Mouse (Mus musculus) layer of hippocampus, adult 8-10 months (tissue): ENCODE measurements around the gene Mpc2. TPM values are rescaled to one million over a fixed set of nuclear protein-coding genes. Genes with fewer than 3 reads are reported as not detected.

Experiments used
- DNase-seq, 2 experiments: peaks; one replicate each; pipeline ENCODE4 v3.0.0; 2022; ENCODE audit warnings: low spot score in 2 of 2
- total RNA-seq, 4 experiments: library from RNA; stranded (reverse); gene quantifications; 2 replicates each; pipeline ENCODE4 v1.2.4; 2022

The Mpc2 gene
- total RNA-seq, 4 experiments from 2014 or later, result 105 to 139 (median 124) TPM

GRCm38 (mm10) chr1:165503307-165504024 lies 43.0 kb downstream of the Mpc2 start:
- no peak for DNase-seq

DNA sequence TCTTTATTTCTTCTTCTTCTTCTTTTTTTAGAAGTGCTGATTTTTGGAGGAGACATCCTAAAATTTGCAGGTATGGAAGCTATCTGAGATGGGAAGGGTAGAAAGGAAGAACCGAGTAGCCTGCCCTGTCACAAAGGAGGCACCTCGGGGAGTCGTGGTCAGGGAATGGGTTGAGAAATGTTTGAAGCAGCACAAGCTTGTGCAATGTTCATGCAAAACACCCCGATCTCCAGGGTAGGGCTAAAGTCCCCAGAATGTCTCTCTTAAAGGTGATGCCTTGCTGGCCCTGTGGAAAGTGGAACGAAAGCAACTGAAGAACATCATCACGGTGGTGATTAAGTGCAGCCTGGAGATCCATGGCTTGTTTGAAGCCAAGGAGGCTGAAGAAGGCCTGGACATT lies 45.9 kb downstream of the Mpc2 start:
- no peak for DNase-seq

DNA sequence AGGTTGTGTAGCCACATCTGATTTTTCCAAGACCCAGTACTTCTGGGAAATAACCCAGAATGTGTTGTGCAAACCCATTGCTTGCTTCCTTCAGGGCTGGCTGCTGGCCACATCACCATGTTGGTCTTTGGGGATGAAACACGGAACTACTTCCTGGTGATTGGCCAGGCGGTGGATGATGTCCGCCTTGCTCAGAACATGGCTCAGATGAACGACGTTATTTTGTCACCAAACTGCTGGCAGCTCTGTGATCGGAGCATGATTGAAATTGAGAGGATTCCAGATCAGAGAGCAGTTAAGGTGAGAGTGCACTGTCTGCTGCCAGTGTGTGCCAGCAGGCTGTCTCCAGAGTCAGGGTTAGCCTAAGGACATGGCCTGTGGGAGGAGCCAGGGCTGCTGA lies 49.7 kb downstream of the Mpc2 start:
- no peak for DNase-seq

DNA sequence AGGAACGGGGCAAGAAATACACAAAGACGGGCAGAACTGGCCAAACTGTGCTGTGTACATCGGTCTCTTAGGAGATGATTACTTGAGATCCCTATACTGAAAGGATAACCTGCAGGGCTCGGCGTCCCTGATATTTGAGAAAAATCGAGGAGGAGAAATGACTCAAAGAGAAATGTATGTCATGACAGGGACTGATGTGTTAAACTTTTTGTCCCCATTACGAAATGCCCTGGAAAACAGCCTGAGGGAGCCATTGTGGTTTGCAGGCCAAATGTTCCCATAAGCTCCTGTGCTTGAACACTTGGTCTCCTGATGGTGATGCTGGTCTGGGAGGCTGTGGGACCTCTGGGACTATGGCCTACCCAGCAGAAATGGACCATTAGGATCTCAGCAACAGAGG lies 60.3 kb downstream of the Mpc2 start:
- no peak for DNase-seq

Other genes with a start within 250 kb of the Mpc2 start
- gene Tiprl, start 223.6 kb upstream of the Mpc2 start, total RNA-seq, result 10 to 100 TPM; 59.9 to 71.1 (median 65.2) TPM
- 10 to 100 TPM; 48.2 to 76.2 (median 62.3) TPM for gene Gpr161, start 164.8 kb upstream of the Mpc2 start, total RNA-seq
- 10 to 100 TPM; 77.9 to 92.0 (median 86.1) TPM for gene Dcaf6, start 162 bp upstream of the Mpc2 start, total RNA-seq
- under 1 TPM in 3 of 4 experiments, not detected in 1; 0.07 to 0.92 (median 0.78) TPM for gene Adcy10, start 24.5 kb downstream of the Mpc2 start, total RNA-seq
- gene Mpzl1, start 173.9 kb downstream of the Mpc2 start, total RNA-seq, result 10 to 100 TPM; 25.9 to 38.3 (median 31.6) TPM
- 1 to 10 TPM; 4.2 to 8.6 (median 6.3) TPM for gene Rcsd1, start 249.1 kb downstream of the Mpc2 start, total RNA-seq